Mouse (Mus musculus): ENCODE measurements at regions not wholly inside any gene's neighbourhood (a gene's known extent, or its start where the extent isn't known, plus 50 kb on each side); places are given as distances from the start of the nearest gene placed in this dataset.

- DNase-seq: no peak
Observed at GRCm38 (mm10) chr14:76780572-76781523, 224.2 kb upstream of the Serp2 start.

GRCm38 (mm10) chr14:76778541-76779399 is 222.1 kb upstream of the Serp2 start:
- peak; percentile 33 for DNase-seq

GRCm38 (mm10) chr14:76775387-76775924 is 218.8 kb upstream of the Serp2 start:
- no peak for DNase-seq

GRCm38 (mm10) chr14:76772781-76773438 is 216.2 kb upstream of the Serp2 start:
- no peak for DNase-seq

GRCm38 (mm10) chr14:76770106-76770505 is 213.4 kb upstream of the Serp2 start:
- no peak for DNase-seq

GRCm38 (mm10) chr14:76767301-76767700 is 210.6 kb upstream of the Serp2 start:
- DNase-seq: no peak

- no peak for DNase-seq
Observed at GRCm38 (mm10) chr14:76766186-76766713, 209.6 kb upstream of the Serp2 start.

- peak; percentile 28 for DNase-seq
Observed at GRCm38 (mm10) chr14:76765094-76765504, 208.4 kb upstream of the Serp2 start.

GRCm38 (mm10) chr14:76764390-76764796 is 207.7 kb upstream of the Serp2 start:
- DNase-seq: peak; percentile 57

GRCm38 (mm10) chr14:76763539-76763938 is 206.8 kb upstream of the Serp2 start:
- DNase-seq: no peak

- DNase-seq: no peak
Observed at GRCm38 (mm10) chr14:76762777-76763176, 206.1 kb upstream of the Serp2 start.

GRCm38 (mm10) chr14:76761691-76762090 is 205.0 kb upstream of the Serp2 start:
- DNase-seq: no peak

- no peak for DNase-seq
Observed at GRCm38 (mm10) chr14:76761274-76761673, 204.6 kb upstream of the Serp2 start.

GRCm38 (mm10) chr14:76760509-76761023 is 203.9 kb upstream of the Serp2 start:
- DNase-seq: peak; percentile 33

- no peak for DNase-seq
Observed at GRCm38 (mm10) chr14:76759377-76759776, 202.7 kb upstream of the Serp2 start.

- no peak for DNase-seq
Observed at GRCm38 (mm10) chr14:76758589-76758988, 201.9 kb upstream of the Serp2 start.

GRCm38 (mm10) chr14:76755591-76756376 is 199.1 kb upstream of the Serp2 start:
- no peak for DNase-seq

GRCm38 (mm10) chr14:76753734-76754133 is 197.0 kb upstream of the Serp2 start:
- no peak for DNase-seq

- no peak for DNase-seq
Observed at GRCm38 (mm10) chr14:76749178-76749577, 192.5 kb upstream of the Serp2 start.

- DNase-seq: no peak
Observed at GRCm38 (mm10) chr14:76748711-76749110, 192.0 kb upstream of the Serp2 start.

GRCm38 (mm10) chr14:76747814-76748213 is 191.1 kb upstream of the Serp2 start:
- no peak for DNase-seq
